Mouse (Mus musculus): Measurements from ENCODE around the gene Olfr1389.
A peak's percentile ranks its signal among the peaks of the same experiment; 100 is the strongest.
"Not testable (repeated sequence)": the region's sequence is repeated elsewhere in the genome, so short reads cannot be mapped to it uniquely, and the experiment has no call there.

Gene Olfr1389

DNA sequence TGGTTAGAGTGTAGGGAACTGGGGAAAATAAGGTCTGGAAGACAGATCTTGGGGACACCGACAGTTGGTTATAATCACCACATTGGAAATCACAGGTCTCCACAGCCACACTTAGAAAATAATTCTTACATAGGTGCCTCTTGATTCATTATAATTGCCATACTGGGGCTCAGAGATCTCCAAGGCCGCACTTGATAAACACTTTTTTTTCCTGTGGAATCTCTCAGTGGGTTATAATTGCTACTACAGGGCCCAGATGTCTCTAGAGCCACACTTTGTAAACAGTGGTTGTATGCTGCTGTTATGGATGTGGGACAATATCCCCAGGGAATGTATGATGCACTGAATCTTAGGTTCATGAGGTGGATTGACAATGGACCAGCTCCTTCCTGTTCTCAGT is at the start of gene Olfr1389:
Gene Olfr1389 (plus strand): TSS at position 301 of the 400 bp plus-strand sequence.
- DNase-seq, result no peak

DNA sequence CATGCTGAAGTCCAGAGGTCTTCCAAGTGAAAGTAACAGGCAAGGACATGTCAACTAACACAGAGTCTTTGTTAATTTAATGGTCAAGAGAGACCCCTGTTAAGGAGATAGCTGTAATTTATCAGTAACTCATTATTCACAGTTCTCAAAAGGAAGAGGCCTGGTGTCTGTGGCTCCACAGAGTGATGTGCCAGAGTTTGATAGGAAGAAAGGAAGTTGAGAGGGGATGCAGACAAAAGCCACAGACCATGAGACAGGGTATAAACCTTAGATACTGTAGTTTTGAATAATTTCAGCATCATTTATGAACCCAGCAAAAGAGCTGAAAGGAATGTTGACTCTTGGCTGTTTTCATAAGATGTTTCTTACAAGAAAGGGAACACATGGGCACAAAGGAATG is 39.7 kb upstream of the Olfr1389 start:
- no peak for DNase-seq

DNA sequence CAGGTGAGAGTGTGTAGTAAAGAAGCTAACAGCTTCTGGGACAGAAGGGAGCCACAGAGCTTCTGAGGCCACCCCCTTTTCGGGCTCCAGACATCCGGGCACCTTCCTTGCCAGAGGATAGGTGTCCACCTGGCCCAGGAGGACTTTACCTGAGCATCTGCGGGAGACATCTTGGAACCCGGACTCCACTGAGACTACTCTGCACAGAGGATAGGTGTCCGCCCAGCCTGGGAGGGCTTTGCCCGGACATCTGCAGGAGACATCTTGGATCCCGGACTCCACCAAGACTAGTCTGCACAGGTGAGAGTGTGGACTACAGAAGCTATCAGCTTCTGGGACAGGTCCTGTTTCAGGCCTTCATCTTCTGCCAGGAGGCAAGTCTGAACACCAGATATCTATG is 36.7 kb upstream of the Olfr1389 start:
- DNase-seq, result not testable (repeated sequence)

DNA sequence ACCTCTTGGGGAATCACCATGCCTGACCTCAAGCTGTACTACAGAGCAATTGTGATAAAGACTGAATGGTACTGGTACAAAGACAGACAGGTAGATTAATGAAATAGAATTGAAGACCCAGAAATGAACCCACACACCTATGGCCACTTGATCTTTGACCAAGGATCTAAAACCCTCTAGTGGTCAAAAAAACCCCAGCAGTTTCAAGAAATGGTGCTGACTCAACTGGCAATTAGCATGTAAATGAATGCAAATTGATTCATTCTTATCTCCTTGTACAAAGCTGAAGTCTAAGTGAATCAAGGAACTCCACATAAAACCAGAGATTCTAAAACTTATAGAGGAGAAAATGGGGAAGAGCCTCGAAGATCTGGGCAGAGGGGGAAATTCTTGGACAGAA is 30.2 kb upstream of the Olfr1389 start:
- not testable (repeated sequence) for DNase-seq

DNA sequence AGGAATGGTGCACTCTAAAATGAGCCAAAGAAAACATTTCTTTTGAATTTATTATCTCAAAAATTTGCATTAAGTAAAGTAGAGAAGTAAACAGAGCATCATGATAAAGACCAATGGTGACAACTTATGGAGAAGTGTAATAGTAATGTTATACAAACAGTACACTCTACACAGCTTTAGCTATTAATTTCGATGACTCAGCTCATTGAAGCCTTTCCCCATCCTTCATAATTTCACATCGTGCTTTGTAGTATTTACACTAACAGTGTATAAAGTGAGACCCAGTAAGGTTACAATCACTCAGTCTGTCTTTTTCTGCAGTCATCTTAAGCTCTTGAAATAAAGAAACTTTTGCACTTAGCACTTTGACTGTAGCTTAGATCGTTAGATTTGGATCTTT is 16.1 kb upstream of the Olfr1389 start:
- no peak for DNase-seq

DNA sequence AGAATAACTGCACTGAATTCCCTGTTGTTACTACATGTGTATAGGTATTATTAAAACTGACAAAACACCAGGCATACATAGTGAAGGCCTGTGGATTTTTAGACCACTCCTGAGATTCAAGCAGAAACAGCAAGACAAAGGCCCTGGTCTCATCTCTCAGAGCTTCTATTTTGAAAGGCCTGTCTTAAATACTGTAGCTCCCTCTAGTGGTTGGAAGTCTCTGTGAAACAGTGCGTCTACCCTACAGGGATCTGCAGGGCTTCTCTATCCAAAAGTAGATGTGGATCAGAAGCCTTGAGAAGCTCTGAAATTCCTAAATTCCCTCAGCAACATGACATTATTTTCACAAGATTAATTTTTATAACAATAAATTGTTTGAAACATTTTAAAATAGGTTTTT is 12.3 kb upstream of the Olfr1389 start:
- DNase-seq, result peak; percentile 9

DNA sequence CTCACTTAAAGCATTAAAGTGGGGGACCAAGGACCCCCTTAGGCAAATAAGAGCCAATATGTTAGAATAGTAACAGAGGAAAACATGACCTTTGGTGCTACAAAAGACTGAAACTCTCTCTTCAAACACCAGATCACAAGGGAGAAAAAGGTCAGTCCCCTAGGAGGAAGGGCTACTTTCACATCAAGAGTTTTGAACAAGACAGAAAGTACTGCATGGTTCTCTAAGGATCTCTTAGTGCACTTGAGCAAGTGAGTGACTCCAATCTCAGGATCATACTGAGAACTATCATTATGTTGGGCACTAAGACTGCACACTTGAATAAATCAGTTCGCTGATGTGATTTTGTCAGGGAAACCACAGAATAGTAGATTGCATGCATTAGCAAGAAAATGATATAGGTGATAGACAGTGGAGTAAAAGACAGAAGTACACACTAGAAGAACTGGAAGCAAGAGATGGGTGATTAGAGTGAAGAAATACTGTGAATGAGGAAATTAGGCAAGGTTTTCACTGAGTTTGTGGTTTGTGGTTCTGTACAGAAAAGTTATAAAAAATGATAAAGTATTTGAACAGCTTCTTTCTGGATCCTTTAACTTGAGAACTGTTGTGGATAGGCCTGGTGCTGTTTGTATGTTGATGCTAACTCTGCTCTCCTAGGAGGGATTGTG is 2.5 kb downstream of the Olfr1389 start:
- DNase-seq, result no peak

DNA sequence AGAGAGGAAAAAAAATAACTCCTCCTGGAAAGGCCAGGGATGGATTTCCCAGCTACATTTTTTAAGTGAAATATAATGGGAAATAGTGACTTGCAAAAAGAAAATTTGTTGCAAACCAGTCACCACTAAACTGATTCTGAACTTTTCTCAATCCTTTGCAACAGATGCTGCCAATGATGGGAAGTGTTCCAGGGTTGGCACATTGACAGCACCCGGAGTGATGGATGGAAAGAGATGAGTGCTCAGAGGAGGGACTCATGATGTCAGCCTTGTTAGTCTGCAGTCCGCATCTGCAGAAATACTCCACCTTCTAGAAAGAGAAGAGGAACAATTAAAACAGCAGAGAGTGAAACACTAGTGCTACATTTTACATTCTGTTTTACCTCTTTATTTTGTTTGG is 6.8 kb downstream of the Olfr1389 start:
- no peak for DNase-seq

DNA sequence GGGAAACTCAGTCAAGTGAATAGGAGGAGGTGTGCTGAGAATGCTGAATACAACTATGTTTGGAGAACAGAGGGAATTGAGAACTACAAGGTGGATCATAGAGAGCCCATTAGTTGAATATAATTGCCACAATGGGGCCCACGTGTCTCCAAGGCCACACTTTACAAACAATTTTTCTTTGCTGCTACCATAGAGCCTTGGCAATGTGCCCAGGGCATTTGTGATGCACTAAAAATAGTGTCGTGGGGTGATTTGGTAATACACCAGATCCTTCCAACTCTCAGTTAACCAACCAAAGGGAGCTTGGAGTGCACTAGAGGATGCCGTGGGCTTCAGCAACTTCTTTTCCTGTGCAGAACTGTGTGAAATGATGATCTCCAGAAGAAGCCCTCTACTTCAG is 13.5 kb downstream of the Olfr1389 start, which contains the start of gene Olfr1388:
Gene Olfr1388 (plus strand): TSS at position 214 of the 400 bp plus-strand sequence.
- DNase-seq, result no peak

DNA sequence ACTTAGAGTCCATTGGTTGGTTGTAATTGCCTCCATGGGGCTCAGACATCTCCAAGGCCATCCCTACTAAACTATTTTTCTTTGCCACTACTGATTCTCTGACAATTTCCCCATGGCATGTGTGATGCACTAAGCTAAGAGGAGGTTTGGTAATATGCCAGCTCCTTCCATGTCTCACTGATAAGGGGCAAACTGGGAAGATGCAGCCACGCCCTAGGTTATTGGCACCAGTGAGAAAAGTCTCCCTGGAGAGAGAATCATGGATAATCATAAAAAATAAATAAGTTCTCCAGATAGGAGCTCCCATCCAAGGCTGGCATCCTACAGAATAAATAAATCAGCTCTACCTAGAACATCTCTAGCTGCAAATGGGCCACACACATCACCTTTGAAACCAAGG is 32.2 kb downstream of the Olfr1389 start, which contains the start of gene Olfr1387:
Gene Olfr1387 (plus strand): TSS at position 301 of the 400 bp plus-strand sequence.
- DNase-seq, result no peak

DNA sequence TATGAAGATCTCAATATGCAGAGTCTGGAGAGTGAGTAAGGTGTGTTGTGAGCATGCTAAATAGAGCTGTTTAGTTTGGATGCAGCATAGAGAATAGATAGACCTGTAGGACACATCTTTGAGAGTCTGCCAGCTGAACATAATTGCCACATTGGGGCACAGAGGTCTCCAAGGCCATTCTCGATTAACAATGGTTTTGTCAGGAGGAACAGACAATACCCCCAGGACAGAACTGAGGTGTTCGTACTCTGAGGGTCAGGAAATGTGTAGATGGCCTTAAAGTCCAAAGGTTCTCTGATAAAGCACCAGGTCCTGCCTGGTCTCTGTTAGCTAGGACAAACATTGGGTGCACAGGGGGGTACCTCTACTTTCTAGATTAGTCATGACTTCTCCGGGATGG is 41.9 kb downstream of the Olfr1389 start, which contains the start of gene Olfr1386:
Gene Olfr1386 (plus strand): TSS at position 301 of the 400 bp plus-strand sequence.
- not testable (repeated sequence) for DNase-seq
